ENCODE assay signal across 12 mouse cellular contexts in genomic region chr1:37624185-37624584, GRCm38 (mm10).
DNase-seq lines count a peak whose midpoint lies in the region; ATAC-seq and TF ChIP-seq lines count a peak whose summit lies in the region.
"Had no signal": no experiment of that assay in that cellular context is flagged by ENCODE, and none has a peak within 500 bp of the region (broad histone marks: within the 10 kb centered on the region; RNA-seq: fewer than 3 reads in every experiment).

No protein-coding gene starts in this region.

- no peak overlapping the region for H3K9ac ChIP-seq in hindbrain, embryonic 12.5 days
- H3K9ac ChIP-seq: lung, embryonic 15.5 days had no signal

- TF ChIP-seq POLR2A in bone marrow, adult 2 months (IDR thresholded peaks at IDR 0.05; ENCODE audit: borderline replicate concordance, control insufficient read depth, low read depth, low read length) = no peak
- no peak for TF ChIP-seq POLR2A in spleen, adult 2 months (IDR thresholded peaks at IDR 0.05; ENCODE audit: low read depth, low read length)

- H3K27ac ChIP-seq in hindbrain, embryonic 10.5 days = 0 out of 2 replicates have a peak overlapping the region, but pooled peaks have one; percentile 16
- no peak overlapping the region for H3K27ac ChIP-seq in hindbrain, embryonic 12.5 days
- H3K27ac ChIP-seq in bone marrow, adult 2 months (ENCODE audit: control insufficient read depth, insufficient read depth, low read depth, low read length, poor library complexity) = no peak overlapping the region
- H3K27ac ChIP-seq in spleen, adult 2 months (ENCODE audit: insufficient read depth, low read length) = no peak overlapping the region
- H3K27ac ChIP-seq: hindbrain, postnatal 0 days; lung, embryonic 15.5 days had no signal

- 0 out of 2 replicates have a peak, but pooled peaks cover 4% of the 10 kb centered on the region for H3K4me1 ChIP-seq in hindbrain, embryonic 10.5 days (replicated peaks)
- no peaks in the 10 kb centered on the region for H3K4me1 ChIP-seq in hindbrain, embryonic 12.5 days
- H3K4me1 ChIP-seq in bone marrow, adult 2 months (ENCODE audit: control insufficient read depth, insufficient read depth, low read length) = no peaks in the 10 kb centered on the region; the same call in 1 of the 2 replicates
- H3K4me1 ChIP-seq in spleen, adult 2 months (ENCODE audit: control insufficient read depth, insufficient read depth, insufficient read length) = peaks cover 10% of the 10 kb centered on the region; the same call in 1 of the 2 replicates
- H3K4me1 ChIP-seq: lung, embryonic 15.5 days had no signal

- no peak overlapping the region for H3K4me2 ChIP-seq in hindbrain, embryonic 12.5 days (replicated peaks)
- H3K4me2 ChIP-seq: heart, embryonic 11.5 days; lung, embryonic 15.5 days had no signal

- ATAC-seq in hindbrain, embryonic 12.5 days (ENCODE audit: low FRiP score) = no peak
- ATAC-seq: hindbrain, postnatal 0 days had no signal

- DNase-seq in hindbrain, embryonic 10.5 days (ENCODE audit: low spot score) = no peak
- DNase-seq in CD4-positive helper T cell, adult 2 months (ENCODE audit: low read depth, low spot score) = peak; percentile 57
- DNase-seq in spleen, adult 2 months (ENCODE audit: low read depth in 1 of 2, low spot score in 2 of 2) = peak; percentile 36 to 37
- no peak for DNase-seq in right cerebral cortex, postnatal 36 days (ENCODE audit: low spot score in 2 of 2)
- DNase-seq in adipocyte (ENCODE audit: low spot score) = no peak
- no peak for DNase-seq in cerebellum, postnatal 4 days (ENCODE audit: low spot score in 2 of 2)
- DNase-seq: cerebellum, postnatal 36 days had no signal

- H3K9me3 ChIP-seq in hindbrain, embryonic 10.5 days = no peaks in the 10 kb centered on the region
- H3K9me3 ChIP-seq in hindbrain, embryonic 12.5 days (replicated peaks) = no peaks in the 10 kb centered on the region
- H3K9me3 ChIP-seq: lung, embryonic 15.5 days had no signal

- no peaks in the 10 kb centered on the region for H3K27me3 ChIP-seq in hindbrain, embryonic 10.5 days (ENCODE audit: insufficient read depth, poor library complexity, severe bottlenecking)
- H3K27me3 ChIP-seq in hindbrain, embryonic 12.5 days = no peaks in the 10 kb centered on the region
- no peaks in the 10 kb centered on the region for H3K27me3 ChIP-seq in spleen, adult 2 months (ENCODE audit: control insufficient read depth, insufficient read depth, low read length)
- H3K27me3 ChIP-seq: lung, embryonic 15.5 days had no signal

- WGBS in hindbrain, embryonic 10.5 days = 89% methylated on average over 17 of the region's 17 CpGs
- 83% methylated on average over 17 of the region's 17 CpGs for WGBS in hindbrain, embryonic 12.5 days
- WGBS in bone marrow, adult 2 months = 74% methylated on average over 17 of the region's 17 CpGs
- 67% methylated on average over 17 of the region's 17 CpGs for WGBS in spleen, adult 2 months

- H3K4me3 ChIP-seq in hindbrain, embryonic 10.5 days = no peak overlapping the region
- H3K4me3 ChIP-seq in hindbrain, embryonic 12.5 days = no peak overlapping the region
- H3K4me3 ChIP-seq in bone marrow, adult 2 months (replicated peaks; ENCODE audit: control insufficient read depth, low read depth, low read length) = no peak overlapping the region
- H3K4me3 ChIP-seq in spleen, adult 2 months (ENCODE audit: extremely low read depth, insufficient read depth, insufficient read length) = no peak overlapping the region
- H3K4me3 ChIP-seq: lung, embryonic 15.5 days had no signal

- peak; percentile 26; the same call in 1 of the 2 replicates for TF ChIP-seq CTCF in bone marrow, adult 2 months (IDR thresholded peaks at IDR 0.05; ENCODE audit: control insufficient read depth, insufficient read depth, low read length)
- peak; percentile 50; the same call in 1 of the 2 replicates for TF ChIP-seq CTCF in spleen, adult 2 months (IDR thresholded peaks at IDR 0.05; ENCODE audit: extremely low read depth, insufficient read depth, insufficient read length, insufficient replicate concordance)

- no peaks in the 10 kb centered on the region for H3K36me3 ChIP-seq in hindbrain, embryonic 10.5 days
- no peaks in the 10 kb centered on the region for H3K36me3 ChIP-seq in hindbrain, embryonic 12.5 days
- no peaks in the 10 kb centered on the region for H3K36me3 ChIP-seq in spleen, adult 2 months (ENCODE audit: control insufficient read depth, insufficient read depth, low read length)
- H3K36me3 ChIP-seq: lung, embryonic 15.5 days had no signal

Comparison
In these comparisons a context has a peak if more than half of its experiments do, and no peak if none do; other contexts are left out.
1. DNase-seq: peak in CD4-positive helper T cell, adult 2 months (single experiment) and spleen, adult 2 months (2 of 2); none in hindbrain, embryonic 10.5 days (single experiment), right cerebral cortex, postnatal 36 days (0 of 2), adipocyte (single experiment) and cerebellum, postnatal 4 days (0 of 2).